Mouse (Mus musculus) midbrain, embryonic 16.5 days (tissue): ENCODE measurements around the gene Rad51b. TPM values are rescaled to one million over a fixed set of nuclear protein-coding genes. Genes with fewer than 3 reads are reported as not detected.

Experiments
- ATAC-seq: fragments of 200-750 bp; cut with Nextera tagmentation; 2 replicates; pipeline ENCODE4 v1.8.0; 2017; ENCODE audit warnings: moderate TSS enrichment
- H3K27ac ChIP-seq: fragments of 300-500 bp; sonication (generic); 2 replicates; pipeline ENCODE4 v1.5.1; 2014; ENCODE audit warnings: mild to moderate bottlenecking, low read length, mixed read lengths
- H3K27me3 ChIP-seq: fragments of 300-500 bp; sonication (generic); 2 replicates; pipeline ENCODE4 v1.6.1; 2014; ENCODE audit warnings: low read depth, low read length, mixed read lengths; ENCODE audit not compliant: control insufficient read depth, insufficient read depth
- H3K36me3 ChIP-seq: fragments of 300-500 bp; sonication (generic); 2 replicates; pipeline ENCODE4 v1.6.1; 2014; ENCODE audit warnings: mild to moderate bottlenecking, low read length, moderate library complexity, mixed read lengths; ENCODE audit not compliant: control insufficient read depth, insufficient read depth
- H3K4me1 ChIP-seq: fragments of 300-500 bp; sonication (generic); 2 replicates; pipeline ENCODE4 v1.6.1; 2014; ENCODE audit warnings: mild to moderate bottlenecking, low read length, mixed read lengths; ENCODE audit not compliant: control insufficient read depth, insufficient read depth
- H3K4me2 ChIP-seq: fragments of 300-500 bp; sonication (generic); 2 replicates; pipeline ENCODE4 v1.6.1; 2014; ENCODE audit warnings: mild to moderate bottlenecking, low read length, mixed read lengths
- H3K4me3 ChIP-seq: fragments of 300-500 bp; sonication (generic); 2 replicates; pipeline ENCODE4 v1.5.1; 2014; ENCODE audit warnings: low read depth, mild to moderate bottlenecking, low read length, moderate library complexity, mixed read lengths
- H3K9ac ChIP-seq: fragments of 300-500 bp; sonication (generic); 2 replicates; pipeline ENCODE4 v1.6.1; 2014; ENCODE audit warnings: low read depth, low read length, mixed read lengths
- H3K9me3 ChIP-seq: fragments of 300-500 bp; sonication (generic); replicated peaks from 2 replicates; pipeline ENCODE4 v1.6.1; 2014; ENCODE audit warnings: mild to moderate bottlenecking, low read length, mixed read lengths; ENCODE audit not compliant: control insufficient read depth, poor library complexity, severe bottlenecking
- WGBS: fragments of 180-500 bp; shearing (Covaris S2); extraction: QIAGEN DNeasy Blood & Tissue Kit; methylation state at CpG from one replicate; pipeline ENCODE4 v1.1.7; 2014; 5-methylcytosine and 5-hydroxymethylcytosine counted together
- polyA plus RNA-seq: library from polyadenylated mRNA; unstranded; fragments of >200 nt; fragmentation: Nextera tagmentation; extraction: Ambion mirVana; gene quantifications from 2 replicates; pipeline ENCODE4 v1.2.1, GENCODE M21; 2015

Rad51b gene
- polyA plus RNA-seq, 1 experiment from 2014 or later, result 1.5 TPM

DNA sequence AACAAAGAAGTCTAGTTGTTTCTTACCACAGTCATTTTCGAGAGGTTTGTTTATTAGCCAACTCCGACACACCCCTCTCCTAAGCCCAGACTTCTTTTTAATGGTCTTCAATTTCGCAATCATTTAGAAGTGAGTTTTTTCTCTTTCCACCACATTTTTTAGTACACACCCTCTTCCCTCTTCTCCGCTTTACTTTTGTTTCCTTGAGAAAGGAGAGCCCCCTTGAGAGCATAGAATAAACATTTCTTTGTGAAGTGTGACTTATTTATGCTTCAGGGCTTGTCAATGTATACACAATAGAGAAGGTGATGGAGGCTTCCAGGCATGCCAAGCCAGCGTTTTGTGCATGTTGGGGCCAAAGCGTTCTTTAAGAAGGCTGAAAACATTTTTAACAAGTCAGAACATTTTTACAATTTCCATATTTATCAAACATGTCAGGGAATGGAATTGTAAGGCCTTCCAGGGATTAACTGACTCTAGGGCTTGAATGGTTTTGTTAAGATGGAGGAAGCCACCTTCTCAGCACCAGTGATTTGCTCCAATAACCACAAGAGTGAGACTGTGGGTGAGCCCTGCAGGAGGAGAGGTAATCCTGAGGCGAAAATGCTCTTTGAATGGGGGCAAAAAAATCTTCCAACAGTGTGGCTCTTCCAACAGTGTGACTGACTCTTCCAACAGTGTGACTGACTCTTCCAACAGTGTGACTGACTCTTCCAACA lies 136.8 kb downstream of the Rad51b start:
- H3K9ac ChIP-seq, result no peak overlapping the region
- WGBS, result 27% methylated on average over 7 of the region's 7 CpGs

DNA sequence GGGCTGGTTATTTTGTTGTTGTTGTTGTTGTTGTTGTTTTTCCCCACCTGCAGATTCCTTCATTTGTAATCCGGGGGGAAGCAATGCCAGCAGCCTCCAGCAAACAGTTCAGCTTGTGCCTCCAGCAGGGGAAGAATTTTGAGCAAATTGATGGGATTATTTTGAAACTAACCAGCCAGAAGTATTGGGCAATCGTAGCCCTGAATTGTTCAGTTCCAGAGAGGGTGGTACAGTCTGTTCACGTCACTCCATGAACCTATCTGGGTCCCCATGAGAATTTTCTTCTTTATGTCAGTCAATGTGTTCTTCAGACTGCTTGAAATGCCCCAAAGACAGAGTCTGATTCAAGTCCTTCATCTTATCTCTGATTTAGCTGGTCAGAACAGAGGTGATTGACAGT lies 138.4 kb downstream of the Rad51b start:
- Histone ChIP-seq H3K4me2 (no peak overlapping the region), H3K9ac (no peak overlapping the region), H3K27me3 (no peaks in the 10 kb centered on the region), H3K27ac (no peak overlapping the region), H3K4me1 (no peaks in the 10 kb centered on the region), H3K4me3 (no peak overlapping the region), H3K36me3 (no peaks in the 10 kb centered on the region), H3K9me3 (no peaks in the 10 kb centered on the region)
- no peak for ATAC-seq
- 70% methylated on average over 3 of the region's 3 CpGs for WGBS

More for the DNA sequence above, 136.8 kb downstream of the Rad51b start:
- no peaks in the 10 kb centered on the region for H3K27me3 ChIP-seq
- H3K4me1 ChIP-seq, result no peaks in the 10 kb centered on the region
- ATAC-seq, result no peak
- no peak overlapping the region for H3K4me2 ChIP-seq
- H3K4me3 ChIP-seq, result no peak overlapping the region
- no peak overlapping the region for H3K27ac ChIP-seq
- H3K36me3 ChIP-seq, result no peaks in the 10 kb centered on the region
- H3K9me3 ChIP-seq, result no peaks in the 10 kb centered on the region

DNA sequence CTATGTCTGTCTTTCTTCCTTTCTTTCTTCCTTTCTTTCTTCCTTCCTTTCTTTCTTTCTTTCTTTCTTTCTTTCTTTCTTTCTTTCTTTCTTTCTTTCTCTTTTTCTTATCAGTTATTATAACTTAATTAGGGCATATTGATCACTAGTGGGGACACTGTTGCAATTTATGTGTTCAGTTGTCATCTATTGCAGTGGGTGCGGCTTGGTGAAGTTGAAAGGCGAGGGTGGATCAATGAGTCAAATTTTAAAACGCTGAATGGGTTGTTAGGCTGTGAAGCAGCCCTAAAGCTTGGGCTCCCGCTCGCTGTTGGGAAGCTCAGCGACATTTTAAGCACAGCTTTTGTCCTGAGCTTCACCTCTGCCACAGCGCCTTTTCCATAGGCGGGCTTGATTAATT lies 139.0 kb downstream of the Rad51b start:
- no peak overlapping the region for H3K27ac ChIP-seq
- WGBS, result 35% methylated on average over 8 of the region's 8 CpGs
- H3K4me1 ChIP-seq, result no peaks in the 10 kb centered on the region
- H3K27me3 ChIP-seq, result no peaks in the 10 kb centered on the region
- H3K4me2 ChIP-seq, result no peak overlapping the region
- H3K9me3 ChIP-seq, result no peaks in the 10 kb centered on the region
- H3K36me3 ChIP-seq, result no peaks in the 10 kb centered on the region
- no peak for ATAC-seq
- H3K4me3 ChIP-seq, result no peak overlapping the region
- no peak overlapping the region for H3K9ac ChIP-seq

DNA sequence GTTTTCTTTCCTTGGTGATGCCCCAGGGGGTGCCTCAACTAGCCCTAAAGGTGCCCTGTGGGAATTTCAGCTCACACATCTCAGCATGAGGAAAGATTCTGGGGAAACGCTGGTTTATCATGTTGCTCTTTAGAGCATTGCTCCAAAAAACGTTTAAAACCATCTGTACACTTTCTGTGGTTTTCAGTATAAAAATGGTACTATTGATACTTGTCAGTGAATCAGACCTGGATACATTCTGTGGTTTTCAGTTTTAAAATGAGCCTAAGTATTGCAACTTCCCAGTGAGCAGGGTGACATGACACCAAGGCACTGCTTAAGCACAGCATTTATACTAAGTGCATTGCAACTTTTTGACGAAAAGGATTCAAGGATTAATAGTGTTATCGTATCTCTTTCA lies 139.8 kb downstream of the Rad51b start:
- Histone ChIP-seq H3K9ac (no peak overlapping the region), H3K27me3 (no peaks in the 10 kb centered on the region), H3K4me3 (no peak overlapping the region), H3K4me2 (no peak overlapping the region), H3K27ac (no peak overlapping the region), H3K36me3 (no peaks in the 10 kb centered on the region), H3K9me3 (no peaks in the 10 kb centered on the region), H3K4me1 (no peaks in the 10 kb centered on the region)
- 79% methylated on average over 4 of the region's 4 CpGs for WGBS
- no peak for ATAC-seq

DNA sequence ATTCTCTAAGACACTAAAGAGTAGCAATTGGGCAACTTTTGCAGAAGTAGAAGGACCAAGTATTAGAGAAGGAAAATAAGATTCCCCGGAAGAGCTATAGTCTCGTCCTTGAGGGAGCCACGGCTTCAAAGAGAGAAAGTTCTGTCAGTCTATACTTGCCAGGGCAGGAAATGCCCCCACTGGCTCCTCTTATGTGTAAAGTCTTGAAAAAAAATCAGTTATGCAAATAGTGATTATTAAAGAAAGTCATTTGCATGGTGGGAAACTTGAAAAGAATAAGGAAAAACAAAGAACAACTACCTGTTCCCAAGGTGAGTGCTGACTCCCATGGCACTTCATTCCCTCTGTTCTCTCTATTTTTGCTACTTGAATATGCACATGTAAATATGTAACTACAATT lies 140.5 kb downstream of the Rad51b start:
- Histone ChIP-seq H3K4me1 (no peaks in the 10 kb centered on the region), H3K9me3 (no peaks in the 10 kb centered on the region), H3K27ac (no peak overlapping the region), H3K4me2 (no peak overlapping the region), H3K27me3 (no peaks in the 10 kb centered on the region), H3K9ac (no peak overlapping the region), H3K4me3 (no peak overlapping the region), H3K36me3 (no peaks in the 10 kb centered on the region)
- no peak for ATAC-seq
- WGBS, result 88% methylated on average over 3 of the region's 3 CpGs

DNA sequence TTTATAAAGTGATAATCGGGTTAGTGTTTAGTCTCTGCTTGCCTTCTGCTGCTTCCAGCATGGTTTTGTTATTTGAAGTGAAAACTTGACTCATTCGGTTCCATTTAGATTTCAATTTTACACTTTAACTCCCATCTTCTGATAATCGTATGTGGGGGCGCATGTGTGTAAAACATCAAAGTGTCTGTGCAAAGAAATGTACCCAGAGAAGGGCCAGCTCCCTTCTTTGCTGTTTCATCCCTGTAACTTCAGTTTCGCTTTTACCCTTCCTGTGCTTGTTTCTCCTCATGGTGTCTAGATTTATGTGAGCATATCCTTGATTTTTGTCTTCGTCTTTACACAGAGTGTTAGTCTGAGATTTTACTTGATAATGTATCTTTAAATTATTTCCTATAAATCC lies 142.9 kb downstream of the Rad51b start:
- no peak overlapping the region for H3K27ac ChIP-seq
- H3K4me2 ChIP-seq, result no peak overlapping the region
- ATAC-seq, result no peak
- H3K4me1 ChIP-seq, result no peaks in the 10 kb centered on the region
- H3K9me3 ChIP-seq, result no peaks in the 10 kb centered on the region
- H3K36me3 ChIP-seq, result no peaks in the 10 kb centered on the region
- no peaks in the 10 kb centered on the region for H3K27me3 ChIP-seq
- H3K4me3 ChIP-seq, result no peak overlapping the region
- H3K9ac ChIP-seq, result no peak overlapping the region
- WGBS, result 94% methylated on average over 6 of the region's 6 CpGs

DNA sequence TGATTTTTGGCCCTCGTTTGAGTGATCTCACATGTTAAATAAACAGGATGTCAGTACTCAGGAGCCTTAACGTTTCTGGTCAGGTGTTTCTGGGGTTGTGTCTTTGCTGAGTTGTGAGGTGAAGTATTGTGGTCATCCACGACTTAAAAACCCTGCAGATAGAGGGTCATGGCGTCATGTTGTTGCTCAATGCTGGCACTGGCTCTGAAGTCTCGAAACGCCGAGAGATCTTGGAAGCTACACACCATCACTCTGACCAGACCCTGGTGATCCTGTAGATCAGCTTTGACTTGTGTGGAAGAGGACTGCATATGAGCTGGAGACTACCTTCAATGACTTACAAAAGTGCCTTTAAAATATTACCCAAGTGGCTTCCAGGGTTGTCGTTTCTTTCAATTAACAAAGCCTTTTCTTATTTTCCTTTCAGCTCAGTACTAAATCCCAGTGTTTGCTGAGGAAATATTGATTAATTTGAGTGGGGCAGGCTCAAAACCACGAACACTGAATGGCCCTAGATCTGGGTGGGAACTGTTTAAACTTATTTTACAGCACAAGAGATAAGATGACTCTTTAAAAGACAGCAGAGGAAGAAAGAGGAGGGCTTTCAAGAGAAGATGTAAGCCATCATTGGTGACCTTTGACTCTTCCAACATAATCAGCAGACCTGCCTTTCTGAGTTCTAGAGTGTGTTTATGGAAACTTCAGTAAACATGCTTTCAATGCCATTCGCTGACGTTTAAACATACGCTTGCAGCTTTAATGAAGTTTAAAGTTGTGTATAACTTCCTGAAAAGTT lies 144.3 kb downstream of the Rad51b start:
- Histone ChIP-seq H3K27ac (no peak overlapping the region), H3K4me3 (no peak overlapping the region), H3K9me3 (no peaks in the 10 kb centered on the region), H3K27me3 (no peaks in the 10 kb centered on the region), H3K4me2 (no peak overlapping the region), H3K4me1 (no peaks in the 10 kb centered on the region), H3K9ac (no peak overlapping the region), H3K36me3 (no peaks in the 10 kb centered on the region)
- no peak for ATAC-seq
- WGBS, result 81% methylated on average over 12 of the region's 12 CpGs

DNA sequence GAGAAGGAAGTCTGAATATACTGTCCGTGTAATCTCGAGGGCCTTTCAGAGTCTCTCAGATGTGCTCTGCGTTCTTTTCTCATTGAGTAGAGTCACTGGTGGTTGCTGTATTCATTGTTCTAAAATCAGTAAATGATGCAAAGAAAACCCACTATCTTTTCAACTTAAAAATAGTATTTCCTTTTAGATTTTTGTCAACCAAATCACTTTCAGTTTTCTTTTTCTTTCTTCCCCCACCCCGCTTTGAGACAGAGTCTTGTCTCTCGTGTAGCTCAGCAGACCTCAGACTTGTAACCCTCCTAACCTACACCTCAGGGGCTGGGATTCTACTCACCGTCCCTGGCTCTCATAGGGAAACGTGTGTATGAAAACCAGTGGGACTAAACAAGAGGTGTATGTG lies 145.0 kb downstream of the Rad51b start:
- no peaks in the 10 kb centered on the region for H3K36me3 ChIP-seq
- ATAC-seq, result no peak
- WGBS, result 81% methylated on average over 7 of the region's 7 CpGs

DNA sequence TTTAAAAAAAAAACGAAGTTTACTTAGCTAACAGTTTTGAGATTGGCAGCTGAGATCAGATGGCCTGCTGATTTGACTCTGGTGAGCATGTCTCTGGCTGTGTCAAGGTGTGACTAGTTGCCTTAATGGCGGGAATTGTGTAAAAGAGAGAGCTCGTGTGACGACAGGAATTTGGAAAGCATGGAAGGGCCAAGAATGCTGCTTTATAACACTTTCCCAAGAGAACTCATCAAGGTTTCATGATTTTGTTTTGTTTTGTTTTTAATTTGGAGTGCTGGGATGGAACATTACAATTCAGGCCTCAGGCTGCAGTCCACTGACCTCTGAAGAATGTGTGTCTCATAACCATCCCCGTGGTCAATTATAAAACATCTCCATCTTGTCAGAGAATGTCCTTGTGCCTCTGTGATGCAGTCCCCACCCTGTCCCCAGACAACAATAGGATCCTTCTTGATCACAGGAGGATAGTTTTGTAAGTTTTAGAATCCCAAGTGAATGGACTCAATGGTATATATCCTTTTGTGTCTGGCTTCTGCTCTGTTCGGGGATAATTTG lies 145.8 kb downstream of the Rad51b start:
- ATAC-seq, result no peak
- WGBS, result 72% methylated on average over 6 of the region's 6 CpGs
- Histone ChIP-seq H3K27ac (no peak overlapping the region), H3K4me2 (no peak overlapping the region), H3K9me3 (no peaks in the 10 kb centered on the region), H3K9ac (no peak overlapping the region), H3K4me3 (no peak overlapping the region), H3K27me3 (no peaks in the 10 kb centered on the region), H3K36me3 (no peaks in the 10 kb centered on the region), H3K4me1 (no peaks in the 10 kb centered on the region)

More for the DNA sequence above, 145.0 kb downstream of the Rad51b start:
- Histone ChIP-seq H3K27me3 (no peaks in the 10 kb centered on the region), H3K9me3 (no peaks in the 10 kb centered on the region), H3K27ac (no peak overlapping the region), H3K9ac (no peak overlapping the region), H3K4me3 (no peak overlapping the region), H3K4me1 (no peaks in the 10 kb centered on the region), H3K4me2 (no peak overlapping the region)
